Mouse (Mus musculus) left cerebral cortex, postnatal 25 days (tissue): ENCODE results near the gene Fam186b. TPM values are rescaled to one million over a fixed set of nuclear protein-coding genes. Genes with fewer than 3 reads are reported as not detected.

ENCODE experiments used
- DNase-seq, 2 experiments: peaks; one replicate each; pipeline ENCODE4 v3.0.0; 2022; ENCODE audit warnings: low spot score in 2 of 2, mixed read lengths in 1 of 2
- intact Hi-C: fragments of 180-260 bp; cut with DNase I; formaldehyde crosslinking; loops from one replicate; pipeline ENCODE4 v1.15.1; 2025
- total RNA-seq, 2 experiments: library from RNA; stranded (reverse); gene quantifications; 2 replicates each; pipeline ENCODE4 v1.2.3; 2021

Gene Fam186b
- total RNA-seq, 2 experiments from 2014 or later = 1.6 to 1.9 TPM

DNA sequence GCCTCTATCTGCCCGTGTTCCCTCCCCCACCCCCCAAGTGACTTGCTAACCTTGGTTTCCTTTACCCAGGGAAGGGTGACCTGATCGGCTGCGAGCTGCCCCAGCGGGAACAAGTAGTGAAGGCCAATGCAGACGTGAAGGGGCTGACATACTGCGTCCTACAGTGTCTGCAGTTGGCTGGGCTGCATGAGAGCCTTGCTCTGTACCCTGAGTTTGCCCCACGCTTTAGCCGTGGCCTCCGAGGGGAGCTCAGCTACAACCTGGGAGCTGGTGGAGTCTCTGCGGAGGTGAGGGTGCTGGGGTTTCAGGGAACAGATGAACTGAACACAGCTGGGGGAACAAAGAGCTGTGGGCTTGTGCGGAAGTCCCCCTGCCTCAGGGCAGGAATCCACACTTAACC, 57.7 kb downstream of the Fam186b start:
- no peak for DNase-seq
- intact Hi-C loops = no loop called here

DNA sequence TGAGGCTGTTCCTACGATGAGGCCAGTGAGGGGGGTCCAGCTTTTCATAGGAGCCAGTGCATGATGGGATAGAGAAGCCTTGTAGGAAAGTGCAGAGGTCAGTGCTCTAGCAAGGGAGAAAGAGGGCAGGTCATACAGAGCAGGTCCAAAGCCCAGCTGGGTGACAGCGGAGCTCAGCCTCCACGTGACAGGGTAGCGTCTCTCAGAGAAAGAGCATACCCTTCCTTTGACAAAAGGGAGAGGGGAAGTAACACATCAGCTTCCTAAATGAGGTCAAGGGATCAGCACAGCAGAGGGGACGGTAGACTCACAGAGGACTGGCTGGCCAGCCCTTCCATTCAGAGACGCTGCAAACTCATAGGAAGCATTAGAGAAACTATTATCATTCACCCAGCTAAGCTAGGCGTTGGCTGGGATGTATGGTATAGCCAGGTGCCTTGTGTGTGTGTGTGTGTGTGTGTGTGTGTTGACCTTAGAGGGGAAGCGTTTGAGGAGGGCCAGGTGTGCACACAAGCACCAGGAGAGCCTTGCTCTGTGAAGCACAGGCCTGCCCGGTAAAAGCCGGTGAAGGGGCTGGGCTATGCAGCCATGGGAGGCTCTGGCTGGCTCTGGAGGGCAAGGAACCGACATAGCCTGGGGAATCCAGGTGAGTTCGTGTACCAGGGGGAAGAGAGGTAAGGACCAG, 61.2 kb downstream of the Fam186b start:
- intact Hi-C loops = no loop called here
- no peak for DNase-seq

DNA sequence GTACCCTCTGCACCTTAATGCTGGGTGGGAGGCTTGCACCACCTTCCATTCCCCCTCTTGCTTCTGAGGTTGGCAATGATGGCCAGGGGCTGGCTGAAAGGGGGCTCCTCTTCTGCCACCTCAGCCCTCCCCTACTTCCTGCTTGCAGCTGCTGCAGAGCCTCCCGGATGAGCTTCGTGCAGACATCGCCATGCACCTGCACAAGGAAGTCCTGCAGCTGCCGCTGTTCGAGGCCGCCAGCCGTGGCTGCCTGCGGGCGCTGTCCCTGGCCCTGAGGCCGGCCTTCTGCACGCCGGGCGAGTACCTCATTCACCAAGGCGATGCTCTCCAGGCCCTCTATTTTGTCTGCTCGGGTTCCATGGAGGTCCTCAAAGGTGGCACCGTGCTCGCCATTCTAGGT, 62.0 kb downstream of the Fam186b start:
- no peak for DNase-seq
- intact Hi-C loops = no loop called here

DNA sequence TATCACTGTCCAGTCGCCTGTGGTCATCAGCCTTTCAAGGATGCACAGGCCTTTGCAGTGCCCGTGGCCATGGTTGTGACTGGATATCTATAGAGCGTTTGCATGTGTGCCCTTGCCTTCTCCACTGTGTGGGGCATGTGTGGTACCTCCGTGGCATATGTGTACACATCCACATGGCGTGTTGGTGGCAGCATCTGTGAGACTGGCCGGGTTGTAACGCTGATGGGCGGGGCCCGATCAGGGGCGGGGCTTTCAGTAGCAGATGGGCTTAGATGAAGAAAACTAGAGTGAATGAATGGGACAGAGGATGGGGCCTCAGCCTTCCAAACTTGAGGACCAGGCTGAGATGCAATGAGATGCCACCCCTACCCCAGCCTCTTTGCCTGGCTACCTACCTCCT, 63.7 kb downstream of the Fam186b start:
- intact Hi-C loops = no loop called here
- DNase-seq = peak in 1 of 2 experiments; percentile 37

DNA sequence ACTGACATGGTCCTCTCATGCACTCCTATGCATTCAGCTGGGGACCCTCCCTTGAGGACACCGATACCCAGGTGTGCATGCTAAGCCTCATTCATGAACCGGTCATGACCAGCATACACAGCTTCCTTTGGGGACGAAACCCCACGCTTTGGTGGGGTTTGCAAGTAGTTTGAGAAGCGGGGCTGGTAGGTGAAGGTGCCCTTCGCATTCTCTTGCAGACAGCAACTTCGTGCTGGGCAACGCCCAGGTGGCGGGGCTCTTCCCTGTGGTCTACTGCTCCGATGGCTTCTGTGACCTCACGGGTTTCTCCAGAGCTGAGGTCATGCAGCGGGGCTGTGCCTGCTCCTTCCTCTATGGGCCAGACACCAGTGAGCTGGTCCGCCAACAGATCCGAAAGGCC, 69.6 kb downstream of the Fam186b start:
- intact Hi-C loops = no loop called here
- no peak for DNase-seq

DNA sequence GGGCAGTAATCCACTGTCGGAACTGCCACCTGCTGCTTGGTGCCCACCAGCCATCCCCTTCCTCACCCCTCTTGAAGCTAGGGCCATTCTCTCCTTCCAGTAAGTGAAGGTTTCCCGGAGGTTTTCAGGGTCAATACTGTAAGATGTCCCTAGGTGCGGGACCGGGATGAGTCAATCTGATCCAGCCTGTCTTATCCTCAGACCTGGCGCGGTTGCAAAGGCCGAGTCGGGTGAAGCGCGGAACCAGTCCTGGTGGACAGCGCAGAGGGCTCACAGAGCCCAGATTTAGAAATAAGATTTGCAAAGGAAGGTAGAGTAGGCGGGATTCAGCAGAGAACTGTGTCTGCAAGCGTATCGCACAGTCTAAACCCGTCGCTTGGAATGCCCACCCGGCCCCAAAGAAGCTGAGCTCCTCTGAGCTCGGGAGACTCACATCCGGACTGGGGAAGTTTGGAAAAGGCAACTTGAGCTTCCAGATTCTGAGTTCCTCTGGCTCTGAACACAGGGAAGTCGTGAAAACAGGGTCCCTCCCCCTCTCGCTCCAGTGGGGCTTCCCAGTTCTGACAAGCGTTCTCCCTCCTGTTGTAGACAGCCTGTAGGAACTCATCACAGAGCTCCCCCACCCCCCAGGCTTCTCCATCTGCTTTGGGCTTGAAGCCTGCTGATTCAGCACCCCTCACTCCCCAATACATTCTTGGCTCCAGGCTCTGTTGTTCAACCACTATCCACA, 70.4 kb downstream of the Fam186b start:
- intact Hi-C loops = no loop called here

DNA sequence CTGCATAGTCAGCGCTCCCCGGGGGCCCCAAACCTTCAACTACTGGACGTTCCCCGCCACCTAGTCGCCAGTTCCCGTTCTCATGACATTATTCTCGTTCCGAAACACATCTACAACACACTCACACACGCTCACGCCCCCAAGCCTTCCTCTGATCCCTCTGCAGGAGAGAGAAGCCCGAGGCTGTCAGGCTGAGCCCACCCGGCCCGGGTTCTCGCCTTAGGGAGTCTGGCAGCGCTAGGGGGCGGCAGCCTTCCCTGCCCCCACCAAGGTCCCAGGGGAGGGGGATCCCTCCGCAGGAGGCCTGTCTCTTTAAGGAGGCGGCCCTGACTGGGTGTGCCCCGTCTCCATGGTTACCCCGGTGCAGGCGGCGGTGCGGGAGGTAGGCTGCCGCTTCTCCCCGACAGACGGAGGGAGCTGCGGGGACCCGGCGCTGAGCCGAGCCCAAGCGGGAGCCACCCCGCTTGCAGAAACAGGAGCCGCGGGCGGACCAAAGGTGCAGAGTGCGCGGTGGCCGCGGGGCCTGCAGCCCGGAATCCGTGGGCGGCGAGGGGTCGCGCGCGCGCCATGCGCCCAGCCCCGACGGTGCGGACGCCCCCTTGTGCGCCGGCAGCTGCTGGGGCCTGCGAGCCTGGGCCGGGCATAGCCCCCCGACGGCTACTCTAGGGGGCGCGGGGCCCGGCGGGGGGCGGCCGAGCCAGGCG, 71.3 kb downstream of the Fam186b start, which contains the start of gene Kcnh3:
TSS of gene Kcnh3 (plus strand) at position 654 of the 704 bp plus-strand sequence.
- intact Hi-C loops = loop anchor here (1.0 to 5.0 kb wide), 3 partner anchors 25 to 417 kb away; partner anchors contain the start of gene Ddn
- peak; percentile 78 to 88 for DNase-seq

More for the DNA sequence above, 70.4 kb downstream of the Fam186b start:
- peak; percentile 67 to 83 for DNase-seq

DNA sequence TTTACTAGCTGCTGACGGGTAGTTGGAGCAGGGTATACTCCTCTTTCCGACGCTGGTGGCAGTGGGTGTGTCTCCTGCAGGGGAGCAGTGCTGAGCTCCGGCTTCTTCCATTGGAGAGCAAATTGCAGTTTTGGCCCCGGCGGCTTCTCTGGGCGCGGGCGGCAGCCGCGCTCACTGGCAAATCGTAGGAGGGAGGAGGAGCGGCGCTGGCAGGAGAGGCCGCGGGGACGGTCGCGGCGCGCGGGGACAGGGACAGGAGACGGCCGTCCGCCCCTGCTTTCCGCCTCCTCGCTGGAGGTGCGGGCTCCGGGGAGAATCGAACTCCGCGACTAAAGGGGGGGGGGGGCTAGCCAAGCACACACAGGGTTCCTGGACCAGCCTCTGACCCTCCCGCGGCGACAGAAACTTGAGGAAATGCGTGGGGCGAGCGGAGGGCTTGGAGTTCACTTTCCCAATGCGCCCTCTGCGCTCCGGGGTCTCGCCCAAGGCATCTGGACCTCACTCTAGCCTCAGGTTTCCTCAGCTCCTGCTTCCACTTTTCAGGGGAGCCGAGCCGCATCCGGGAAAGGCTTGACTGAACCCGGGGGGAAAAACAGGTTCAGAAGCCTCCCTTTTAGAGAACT, 72.0 kb downstream of the Fam186b start:
- peak; percentile 70 to 88 for DNase-seq
- intact Hi-C loops = loop anchor here (1.0 to 5.0 kb wide), 3 partner anchors 26 to 416 kb away; partner anchors contain the start of gene Ddn

DNA sequence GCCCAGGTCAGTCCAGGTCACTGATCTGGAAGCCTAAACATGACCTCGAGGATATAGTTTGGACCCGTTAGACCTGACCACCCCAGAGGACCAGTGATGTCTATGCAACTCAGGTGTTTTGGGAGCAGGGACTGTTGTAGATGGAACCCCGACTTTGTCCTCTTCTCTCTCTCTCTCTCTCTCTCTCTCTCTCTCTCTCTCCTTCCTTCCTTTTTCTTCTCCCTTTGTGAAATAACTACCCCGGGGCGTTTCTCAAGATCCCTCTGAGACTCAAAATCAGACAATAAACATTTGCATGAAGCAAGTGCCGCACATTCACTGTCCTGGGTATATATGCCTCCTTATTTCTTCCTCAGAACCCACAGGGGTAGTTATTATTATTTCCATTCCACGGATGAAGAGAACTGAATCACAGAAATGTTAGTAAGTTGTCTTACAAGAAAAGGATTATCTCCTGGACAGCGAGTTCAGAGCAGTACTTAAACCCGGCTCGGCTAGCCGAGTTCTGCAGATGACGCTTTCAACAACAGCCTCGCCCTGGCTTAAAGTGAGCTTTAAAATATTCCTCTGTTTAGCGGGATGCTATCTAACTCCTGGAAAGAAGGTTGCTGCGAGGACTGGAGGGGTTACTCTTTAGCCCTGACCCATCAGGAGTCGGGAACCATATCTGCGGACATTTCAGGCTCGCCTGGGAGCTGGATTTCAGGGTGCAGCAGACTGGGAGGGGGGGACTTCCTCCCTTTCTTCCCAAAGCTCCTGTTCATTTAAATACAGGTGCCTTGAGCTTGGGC, 72.7 kb downstream of the Fam186b start:
- intact Hi-C loops = loop anchor here (5.0 kb wide), 2 partner anchors 39 to 416 kb away; partner anchors contain the start of gene Ddn
- DNase-seq = no peak

DNA sequence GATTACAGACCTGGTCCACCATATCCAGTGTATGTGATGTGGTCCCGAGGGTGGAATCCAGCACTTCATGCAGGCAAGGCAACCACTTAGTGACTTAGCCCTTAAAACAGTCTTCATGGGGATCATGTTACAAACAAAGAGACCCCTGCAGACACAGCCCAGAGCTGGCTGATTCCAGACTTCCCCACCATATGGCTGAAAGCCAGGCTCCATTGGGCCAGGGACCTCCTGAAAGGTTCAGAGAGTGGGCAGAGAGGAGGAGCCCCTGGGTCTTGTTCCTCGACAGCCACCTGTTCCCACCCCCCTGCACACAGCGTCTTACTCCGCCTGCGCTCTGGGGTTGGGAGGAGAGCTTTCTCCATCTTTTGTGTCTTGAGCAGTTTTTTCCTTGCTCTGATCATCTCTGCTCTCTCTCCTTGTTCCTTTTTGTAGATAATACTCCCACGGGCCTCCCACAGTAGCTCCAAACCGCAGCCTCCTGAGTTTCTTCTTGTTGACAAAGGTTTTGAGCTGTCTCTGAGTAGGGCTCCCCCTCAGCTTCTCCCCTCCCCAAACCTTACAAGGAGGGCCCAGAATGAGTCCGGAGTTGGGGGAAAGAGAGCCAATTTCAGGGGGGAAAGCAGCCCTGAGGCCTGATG, 74.3 kb downstream of the Fam186b start:
- intact Hi-C loops = loop anchor here (5.0 kb wide), 2 partner anchors 41 to 414 kb away; partner anchors contain the start of gene Ddn

More for the DNA sequence above, 74.3 kb downstream of the Fam186b start:
- peak in 1 of 2 experiments; percentile 63 for DNase-seq

Other genes starting within 250 kb of the Fam186b start
- 1 to 10 TPM; 1.4 to 1.6 TPM for gene Prph, start 240.7 kb downstream of the Fam186b start, total RNA-seq
- gene Troap, start 221.3 kb downstream of the Fam186b start, total RNA-seq = under 1 TPM; 0.69 TPM
- not detected for gene C1ql4, start 208.1 kb downstream of the Fam186b start, total RNA-seq
- under 1 TPM in 1 of 2 experiments, not detected in 1; 0.30 TPM for gene Dnajc22, start 202.7 kb downstream of the Fam186b start, total RNA-seq
- 10 to 100 TPM; 36.2 to 37.0 TPM for gene Spats2, start 170.0 kb downstream of the Fam186b start, total RNA-seq
- 100 to 1,000 TPM; 171 to 172 TPM for gene Kcnh3, start 71.0 kb downstream of the Fam186b start, total RNA-seq
- 10 to 100 TPM; 80.1 to 81.0 TPM for gene Mcrs1, start 43.9 kb downstream of the Fam186b start, total RNA-seq
- 10 to 100 TPM; 87.0 to 95.3 TPM for gene Prpf40b, start 801 bp downstream of the Fam186b start, total RNA-seq
- gene Fmnl3, start 74.6 kb upstream of the Fam186b start, total RNA-seq = 10 to 100 TPM in 1 of 2 experiments, 1 to 10 TPM in 1; 9.5 to 10.7 TPM
- 100 to 1,000 TPM; 331 to 338 TPM for gene Tmbim6, start 97.0 kb upstream of the Fam186b start, total RNA-seq
- 10 to 100 TPM; 16.8 to 22.3 TPM for gene Nckap5l, start 161.9 kb upstream of the Fam186b start, total RNA-seq
- 1 to 10 TPM; 4.6 to 4.9 TPM for gene Bcdin3d, start 178.8 kb upstream of the Fam186b start, total RNA-seq
- 100 to 1,000 TPM; 318 to 355 TPM for gene Faim2, start 232.3 kb upstream of the Fam186b start, total RNA-seq